Mouse (Mus musculus) liver, postnatal 0 days (tissue): ENCODE results near the gene Prkca. TPM values are rescaled to one million over a fixed set of nuclear protein-coding genes. Genes with fewer than 3 reads are reported as not detected.

Source experiments
- ATAC-seq: fragments of 200-750 bp; cut with Nextera tagmentation; 2 replicates; pipeline ENCODE4 v1.8.0; 2017; ENCODE audit warnings: mild to moderate bottlenecking, moderate library complexity
- DNase-seq: peaks from one replicate; pipeline ENCODE4 v3.0.0-alpha.2; 2016
- H3K27ac ChIP-seq: fragments of 300-500 bp; sonication (generic); 2 replicates; pipeline ENCODE4 v1.5.1; 2014; ENCODE audit warnings: antibody characterized with exemption, moderate library complexity, mild to moderate bottlenecking, low read depth
- H3K27me3 ChIP-seq: fragments of 300-500 bp; sonication (generic); 2 replicates; pipeline ENCODE4 v1.6.1; 2014; ENCODE audit warnings: low read length, control low read depth, mixed read lengths; ENCODE audit not compliant: insufficient read depth
- H3K36me3 ChIP-seq: fragments of 300-500 bp; sonication (generic); replicated peaks from 2 replicates; pipeline ENCODE4 v1.6.1; 2014; ENCODE audit warnings: mild to moderate bottlenecking, control low read depth, low read length, moderate library complexity, mixed read lengths; ENCODE audit not compliant: insufficient read depth
- H3K4me1 ChIP-seq: fragments of 300-500 bp; sonication (generic); 2 replicates; pipeline ENCODE4 v1.6.1; 2014; ENCODE audit warnings: antibody characterized with exemption, mild to moderate bottlenecking, control low read depth; ENCODE audit not compliant: insufficient read depth
- H3K4me2 ChIP-seq: fragments of 300-500 bp; sonication (generic); 2 replicates; pipeline ENCODE4 v1.6.1; 2014; ENCODE audit warnings: low read depth, mild to moderate bottlenecking, low read length, moderate library complexity, mixed read lengths
- H3K4me3 ChIP-seq: fragments of 300-500 bp; sonication (generic); 2 replicates; pipeline ENCODE4 v1.5.1; 2014; ENCODE audit warnings: low read depth, low read length
- H3K9ac ChIP-seq: fragments of 300-500 bp; sonication (generic); replicated peaks from 2 replicates; pipeline ENCODE4 v1.6.1; 2014; ENCODE audit warnings: mild to moderate bottlenecking, moderate library complexity
- H3K9me3 ChIP-seq: fragments of 300-500 bp; sonication (generic); 2 replicates; pipeline ENCODE4 v1.6.1; 2016; ENCODE audit warnings: mild to moderate bottlenecking, control low read depth, low read length, mixed read lengths
- CTCF ChIP-seq: sonication (generic); IDR thresholded peaks from 2 replicates; pipeline ENCODE4 v1.5.1; 2016; ENCODE audit warnings: antibody characterized with exemption, low read depth
- EP300 ChIP-seq: IDR thresholded peaks from 2 replicates; pipeline ENCODE4 v1.6.1; 2016; ENCODE audit warnings: antibody characterized with exemption, low read depth, mild to moderate bottlenecking
- WGBS: fragments of 180-500 bp; shearing (Covaris S2); extraction: QIAGEN DNeasy Blood & Tissue Kit; methylation state at CpG from one replicate; pipeline ENCODE4 v1.1.7; 2014; ENCODE audit not compliant: insufficient replicate concordance; 5-methylcytosine and 5-hydroxymethylcytosine counted together
- polyA plus RNA-seq: library from polyadenylated mRNA; unstranded; fragments of >200 nt; fragmentation: Nextera tagmentation; extraction: Ambion mirVana; gene quantifications from 2 replicates; pipeline ENCODE4 v1.2.1, GENCODE M21; 2015

Gene Prkca
- polyA plus RNA-seq, 1 experiment from 2014 or later: 3.0 TPM

- ATAC-seq: no peak
- H3K27ac ChIP-seq: no peak overlapping the region
- no peaks in the 10 kb centered on the region for H3K27me3 ChIP-seq
- H3K9ac ChIP-seq: no peak overlapping the region
- no peak for DNase-seq
- no peaks in the 10 kb centered on the region for H3K36me3 ChIP-seq
- peaks cover 2% of the 10 kb centered on the region; the same call in 1 of the 2 replicates for H3K4me1 ChIP-seq
- TF ChIP-seq EP300: no peak
- no peak for TF ChIP-seq CTCF
- no peak overlapping the region for H3K4me3 ChIP-seq
- no peak overlapping the region for H3K4me2 ChIP-seq
- H3K9me3 ChIP-seq: no peaks in the 10 kb centered on the region
- 80% methylated on average over 11 of the region's 11 CpGs for WGBS
Measured at GRCm38 (mm10) chr11:108240924-108241498, 102.7 kb downstream of the Prkca start.

GRCm38 (mm10) chr11:108239173-108239572 is 104.6 kb downstream of the Prkca start:
- H3K36me3 ChIP-seq: no peaks in the 10 kb centered on the region
- no peaks in the 10 kb centered on the region for H3K27me3 ChIP-seq
- ATAC-seq: no peak
- TF ChIP-seq CTCF (no peak), EP300 (no peak)
- H3K4me1 ChIP-seq: peaks cover 9% of the 10 kb centered on the region; the same call in 1 of the 2 replicates
- no peak overlapping the region for H3K27ac ChIP-seq
- H3K4me3 ChIP-seq: no peak overlapping the region
- H3K4me2 ChIP-seq: no peak overlapping the region
- no peak for DNase-seq
- WGBS: 64% methylated on average over 4 of the region's 4 CpGs
- H3K9me3 ChIP-seq: no peaks in the 10 kb centered on the region
- no peak overlapping the region for H3K9ac ChIP-seq

DNA sequence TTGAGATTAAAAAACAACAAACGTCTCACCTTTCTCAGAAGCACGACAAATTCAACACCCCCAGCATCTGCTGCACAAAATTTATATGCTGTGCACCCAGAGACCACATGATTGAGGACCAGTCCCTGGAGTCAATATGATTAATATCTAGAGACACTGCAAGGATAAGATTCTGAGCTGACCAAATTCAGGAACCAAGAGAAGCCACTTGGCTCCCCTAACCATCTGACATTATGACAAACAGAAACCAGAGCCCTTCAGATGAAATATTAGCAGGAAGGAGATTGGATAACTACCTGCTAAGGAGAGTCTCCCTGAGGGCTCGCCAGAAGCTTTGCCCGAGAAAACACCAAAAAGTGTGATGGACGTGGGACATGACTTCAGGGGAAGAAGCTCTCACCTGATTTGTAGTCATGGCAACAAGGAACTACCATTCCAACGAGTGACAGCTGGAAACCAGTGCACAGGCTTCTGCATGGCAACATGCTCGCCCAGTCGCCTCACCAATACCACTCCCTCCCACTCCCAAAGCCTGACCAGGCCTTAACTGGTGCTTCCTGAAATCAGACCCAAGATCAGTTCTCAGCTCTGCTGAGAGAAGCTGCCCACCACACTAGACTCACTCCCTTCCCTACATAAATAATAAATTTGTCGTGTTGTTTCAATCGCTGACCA is 106.8 kb downstream of the Prkca start:
- Histone ChIP-seq H3K4me1 (peaks cover 9% of the 10 kb centered on the region; the same call in 1 of the 2 replicates), H3K4me2 (no peak overlapping the region), H3K9ac (no peak overlapping the region), H3K9me3 (no peaks in the 10 kb centered on the region), H3K4me3 (no peak overlapping the region), H3K27ac (no peak overlapping the region), H3K27me3 (no peaks in the 10 kb centered on the region), H3K36me3 (no peaks in the 10 kb centered on the region)
- no peak for DNase-seq
- TF ChIP-seq EP300 (no peak), CTCF (no peak)
- no peak for ATAC-seq
- 60% methylated on average over 10 of the region's 10 CpGs for WGBS

- Histone ChIP-seq H3K9me3 (no peaks in the 10 kb centered on the region), H3K4me3 (no peak overlapping the region), H3K4me2 (no peak overlapping the region), H3K27ac (no peak overlapping the region), H3K4me1 (peaks cover 9% of the 10 kb centered on the region; the same call in 1 of the 2 replicates), H3K9ac (no peak overlapping the region), H3K36me3 (no peaks in the 10 kb centered on the region), H3K27me3 (no peaks in the 10 kb centered on the region)
- no peak for ATAC-seq
- 38% methylated on average over 2 of the region's 2 CpGs for WGBS
- no peak for DNase-seq
- TF ChIP-seq EP300: no peak
Measured at GRCm38 (mm10) chr11:108236195-108236594, 107.5 kb downstream of the Prkca start.

DNA sequence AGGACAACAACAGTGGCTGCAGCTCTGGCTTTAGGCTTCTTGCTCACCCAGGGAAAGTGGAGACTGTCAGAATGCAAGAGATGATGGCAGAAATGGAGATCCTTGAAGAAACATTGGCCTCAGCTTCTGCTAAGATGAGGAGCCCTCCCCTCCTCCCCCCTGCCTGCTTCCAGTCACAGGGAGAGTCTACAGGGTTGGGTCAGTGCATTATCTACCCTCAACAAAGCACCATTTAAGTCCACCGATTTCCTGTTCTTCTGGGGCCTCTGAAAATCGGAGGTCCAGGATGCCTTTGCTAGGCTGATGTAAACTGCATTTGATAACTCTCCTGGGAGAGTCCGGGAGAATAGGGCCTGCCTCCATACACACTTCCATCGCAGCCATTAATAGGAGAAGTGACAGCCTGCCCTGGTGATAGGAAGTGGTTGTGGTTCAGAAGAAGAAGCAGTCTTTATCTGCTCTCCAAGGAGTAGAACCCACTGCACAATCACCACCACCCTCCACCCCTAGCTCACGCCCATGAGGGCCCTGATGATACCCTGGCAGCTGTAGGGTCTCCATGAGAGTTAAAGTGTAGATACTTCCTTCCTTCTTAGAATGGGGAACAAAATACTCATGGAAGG is 108.5 kb downstream of the Prkca start:
- WGBS: 27% methylated on average over 5 of the region's 5 CpGs
- ATAC-seq (peak; percentile 58), DNase-seq (no peak)
- no peaks in the 10 kb centered on the region for H3K27me3 ChIP-seq
- no peak for TF ChIP-seq CTCF
- no peak for TF ChIP-seq EP300
- no peak overlapping the region for H3K9ac ChIP-seq
- H3K4me2 ChIP-seq: no peak overlapping the region
- H3K4me1 ChIP-seq: peaks cover 9% of the 10 kb centered on the region; the same call in 1 of the 2 replicates
- no peaks in the 10 kb centered on the region for H3K36me3 ChIP-seq
- H3K4me3 ChIP-seq: no peak overlapping the region
- H3K27ac ChIP-seq: no peak overlapping the region
- no peaks in the 10 kb centered on the region for H3K9me3 ChIP-seq

DNA sequence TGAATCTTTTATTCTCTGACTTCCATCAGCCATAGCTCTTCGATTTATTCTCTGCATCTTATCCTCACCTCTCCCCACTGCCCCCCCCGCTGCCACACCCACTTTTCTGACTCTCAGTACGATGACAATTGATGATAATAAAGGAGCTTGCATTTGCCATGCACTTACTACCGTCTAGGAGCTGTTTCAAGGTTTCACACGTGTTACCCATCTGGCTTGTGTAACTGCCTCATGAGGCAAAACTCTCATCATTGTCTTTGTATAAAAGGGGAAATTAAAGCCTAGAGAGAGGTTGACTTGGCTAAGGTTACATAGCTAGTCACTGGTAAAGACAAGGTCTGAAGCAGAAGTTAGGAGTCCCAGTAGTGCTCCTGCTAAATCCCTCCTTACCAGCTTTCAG is 110.7 kb downstream of the Prkca start:
- Histone ChIP-seq H3K4me2 (no peak overlapping the region), H3K9ac (no peak overlapping the region), H3K4me1 (peaks cover 13% of the 10 kb centered on the region), H3K9me3 (no peaks in the 10 kb centered on the region), H3K4me3 (no peak overlapping the region), H3K36me3 (no peaks in the 10 kb centered on the region), H3K27ac (no peak overlapping the region), H3K27me3 (no peaks in the 10 kb centered on the region)
- DNase-seq: no peak
- TF ChIP-seq CTCF (no peak), EP300 (no peak)
- WGBS: 51% methylated on average over 5 of the region's 5 CpGs
- no peak for ATAC-seq
